Mouse (Mus musculus) heart, embryonic 14.5 days (tissue): ENCODE measurements around the gene Kif3b. TPM values are rescaled to one million over a fixed set of nuclear protein-coding genes. Genes with fewer than 3 reads are reported as not detected.

Experiments
- ATAC-seq: fragments of 200-750 bp; cut with Nextera tagmentation; 2 replicates; pipeline ENCODE4 v1.8.0; 2017; ENCODE audit warnings: low read depth, moderate TSS enrichment; ENCODE audit not compliant: insufficient number of reproducible peaks, insufficient read depth, low FRiP score
- H3K27ac ChIP-seq, 2 experiments: fragments of 200-500 bp in 1 of 2; fragments of 300-500 bp in 1 of 2; sonication (generic) in 1 of 2; replicated peaks in 1 of 2; 2 replicates each; pipeline ENCODE4 v1.5.1; 2012 to 2014; ENCODE audit warnings: low read depth in 2 of 2, low read length in 2 of 2, control low read depth in 1 of 2, mild to moderate bottlenecking in 1 of 2, mixed read lengths in 1 of 2; ENCODE audit not compliant: control insufficient read depth in 1 of 2, insufficient read depth in 1 of 2
- H3K27me3 ChIP-seq: fragments of 300-500 bp; sonication (generic); 2 replicates; pipeline ENCODE4 v1.6.1; 2014; ENCODE audit warnings: mild to moderate bottlenecking, low read length, control low read depth; ENCODE audit not compliant: control insufficient read depth, insufficient read depth
- H3K36me3 ChIP-seq: fragments of 300-500 bp; sonication (generic); 2 replicates; pipeline ENCODE4 v1.6.1; 2014; ENCODE audit warnings: mild to moderate bottlenecking, control low read depth, low read length, mixed read lengths; ENCODE audit not compliant: control insufficient read depth, insufficient read depth
- H3K4me1 ChIP-seq, 2 experiments: fragments of 200-500 bp in 1 of 2; fragments of 300-500 bp in 1 of 2; sonication (generic) in 1 of 2; 2 replicates each; pipeline ENCODE4 v1.6.1; 2012 to 2014; ENCODE audit warnings: low read length in 2 of 2, control low read depth in 1 of 2, mixed read lengths in 1 of 2; ENCODE audit not compliant: control insufficient read depth in 2 of 2, insufficient read depth in 2 of 2
- H3K4me2 ChIP-seq: fragments of 300-500 bp; sonication (generic); 2 replicates; pipeline ENCODE4 v1.6.1; 2014; ENCODE audit warnings: mild to moderate bottlenecking, low read length
- H3K4me3 ChIP-seq, 2 experiments: fragments of 200-500 bp in 1 of 2; fragments of 300-500 bp in 1 of 2; sonication (generic) in 1 of 2; 2 replicates each; pipeline ENCODE4 v1.5.1; 2012 to 2014; ENCODE audit warnings: low read length in 2 of 2, mild to moderate bottlenecking in 2 of 2, control low read depth in 1 of 2, low read depth in 1 of 2, moderate library complexity in 1 of 2; ENCODE audit not compliant: control insufficient read depth in 1 of 2, insufficient read depth in 1 of 2
- H3K9ac ChIP-seq: fragments of 300-500 bp; sonication (generic); 2 replicates; pipeline ENCODE4 v1.6.1; 2014; ENCODE audit warnings: mild to moderate bottlenecking, low read length
- H3K9me3 ChIP-seq: fragments of 300-500 bp; sonication (generic); 2 replicates; pipeline ENCODE4 v1.6.1; 2016; ENCODE audit warnings: low read length, control low read depth; ENCODE audit not compliant: control insufficient read depth
- WGBS: fragments of 180-500 bp; shearing (Covaris S2); extraction: QIAGEN DNeasy Blood & Tissue Kit; methylation state at CpG from one replicate; pipeline ENCODE4 v1.1.7; 2014; 5-methylcytosine and 5-hydroxymethylcytosine counted together
- polyA plus RNA-seq: library from polyadenylated mRNA; unstranded; fragments of >200 nt; fragmentation: Nextera tagmentation; extraction: Ambion mirVana; gene quantifications from 2 replicates; pipeline ENCODE4 v1.2.1, GENCODE M21; 2014

The Kif3b gene
- polyA plus RNA-seq, 1 experiment from 2014 or later: 4.5 TPM

GRCm38 (mm10) chr2:153338361-153339350 is 47.4 kb downstream of the Kif3b start:
- H3K36me3 ChIP-seq: peaks cover 9% of the 10 kb centered on the region
- no peak overlapping the region for H3K27ac ChIP-seq
- no peak overlapping the region for H3K4me2 ChIP-seq
- H3K27me3 ChIP-seq: no peaks in the 10 kb centered on the region
- H3K4me3 ChIP-seq: no peak overlapping the region
- peaks cover 5 to 9% of the 10 kb centered on the region in 2 experiments for H3K4me1 ChIP-seq
- H3K9ac ChIP-seq: no peak overlapping the region
- H3K9me3 ChIP-seq: no peaks in the 10 kb centered on the region
- ATAC-seq: no peak
- WGBS: 82% methylated on average over 9 of the region's 9 CpGs

DNA sequence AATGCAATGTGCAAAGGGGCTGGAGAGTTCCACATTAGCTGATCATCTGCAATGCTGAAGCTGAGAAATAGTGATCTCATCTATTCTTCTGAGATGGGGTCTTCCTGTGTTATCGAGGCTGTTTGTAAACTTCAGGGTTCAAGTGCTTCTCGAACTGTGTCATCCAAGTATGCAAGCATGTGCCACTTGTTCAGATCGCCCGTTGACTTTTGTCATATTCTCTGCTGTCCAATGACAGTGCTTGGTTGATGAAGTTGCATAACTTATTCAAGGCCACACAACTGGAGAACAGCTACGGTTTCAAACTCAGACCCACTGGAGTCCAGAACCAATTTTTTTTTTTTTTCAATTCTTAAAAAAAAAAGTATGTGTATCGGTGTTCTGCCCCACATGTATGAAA is 51.0 kb downstream of the Kif3b start:
- no peak overlapping the region for H3K4me3 ChIP-seq

GRCm38 (mm10) chr2:153342602-153343001 is 51.4 kb downstream of the Kif3b start:
- H3K27me3 ChIP-seq: no peaks in the 10 kb centered on the region
- no peak overlapping the region for H3K4me2 ChIP-seq
- H3K27ac ChIP-seq: no peak overlapping the region
- H3K9me3 ChIP-seq: no peaks in the 10 kb centered on the region
- H3K36me3 ChIP-seq: peaks cover 13% of the 10 kb centered on the region
- ATAC-seq: no peak
- no peak overlapping the region for H3K9ac ChIP-seq
- no peak overlapping the region for H3K4me3 ChIP-seq
- WGBS: 71% methylated on average over 3 of the region's 3 CpGs
- peaks cover 4 to 9% of the 10 kb centered on the region in 2 experiments for H3K4me1 ChIP-seq

More for the DNA sequence above, 51.0 kb downstream of the Kif3b start:
- Histone ChIP-seq H3K27me3 (no peaks in the 10 kb centered on the region), H3K36me3 (peaks cover 13% of the 10 kb centered on the region), H3K4me2 (no peak overlapping the region), H3K9me3 (no peaks in the 10 kb centered on the region), H3K4me1 (peaks cover 7 to 13% of the 10 kb centered on the region in 2 experiments), H3K27ac (no peak overlapping the region), H3K9ac (no peak overlapping the region)
- 93% methylated on average over 6 of the region's 6 CpGs for WGBS
- no peak for ATAC-seq

DNA sequence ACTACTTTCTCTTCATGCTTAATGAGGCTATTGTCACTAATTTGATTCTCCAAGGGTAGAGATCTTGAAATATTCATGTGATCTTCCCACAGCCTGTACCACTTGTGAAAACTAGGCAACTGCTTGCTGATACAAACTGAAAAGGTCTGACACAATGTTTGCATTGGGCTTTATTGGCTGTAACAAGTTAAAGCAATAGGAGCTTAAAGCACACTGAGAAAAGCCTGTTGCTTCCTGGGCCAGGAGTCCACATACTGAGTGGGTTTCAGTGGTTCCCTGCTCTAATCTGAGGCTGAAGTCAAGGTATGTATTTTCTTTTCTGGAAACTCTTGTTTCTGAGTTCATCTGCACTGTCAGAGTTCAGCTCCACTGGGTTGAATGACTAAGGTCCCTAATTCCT is 52.0 kb downstream of the Kif3b start:
- H3K4me3 ChIP-seq: no peak overlapping the region
- no peaks in the 10 kb centered on the region for H3K9me3 ChIP-seq
- no peak for ATAC-seq
- no peak overlapping the region for H3K4me2 ChIP-seq
- no peak overlapping the region for H3K9ac ChIP-seq
- H3K27me3 ChIP-seq: no peaks in the 10 kb centered on the region
- peaks cover 2 to 12% of the 10 kb centered on the region in 2 experiments; a peak in 3 of 4 replicates for H3K4me1 ChIP-seq
- peaks cover 13% of the 10 kb centered on the region for H3K36me3 ChIP-seq
- H3K27ac ChIP-seq: no peak overlapping the region

DNA sequence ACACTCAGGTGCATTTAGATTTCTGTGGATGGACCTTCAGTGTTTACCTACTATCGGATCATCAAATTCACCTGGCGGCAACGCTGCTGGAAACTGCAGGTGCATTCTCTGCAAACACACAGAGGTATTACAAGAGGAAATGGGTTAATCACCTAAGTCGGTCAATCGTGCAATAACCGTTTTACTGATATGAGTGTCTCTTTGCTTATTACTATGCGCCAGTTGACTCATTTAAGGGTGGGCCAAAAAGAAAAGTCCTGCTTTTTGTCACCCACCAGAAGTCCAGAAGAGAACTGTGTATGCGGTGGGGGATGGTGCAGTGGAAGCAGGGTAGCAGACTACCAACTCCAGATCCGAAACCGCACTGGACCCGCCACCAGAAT is 53.8 kb downstream of the Kif3b start:
- peak overlapping the region; percentile 77 to 86 for H3K4me3 ChIP-seq
- peaks cover 4 to 26% of the 10 kb centered on the region in 2 experiments for H3K4me1 ChIP-seq
- peak overlapping the region; percentile 81 to 100 for H3K27ac ChIP-seq
- H3K27me3 ChIP-seq: no peaks in the 10 kb centered on the region
- no peak for ATAC-seq
- 7% methylated on average over 11 of the region's 11 CpGs for WGBS
- H3K36me3 ChIP-seq: peaks cover 13% of the 10 kb centered on the region
- H3K9ac ChIP-seq: peak overlapping the region; percentile 82
- H3K9me3 ChIP-seq: no peaks in the 10 kb centered on the region
- peak overlapping the region; percentile 68 for H3K4me2 ChIP-seq

- under 1% methylated on average over 70 of the region's 79 CpGs for WGBS
Measured at GRCm38 (mm10) chr2:153345454-153346220, 54.4 kb downstream of the Kif3b start, which contains the start of gene Asxl1. TSS of gene Asxl1 (plus strand) at chr2:153345829.

More at GRCm38 (mm10) chr2:153345454-153346220, 54.4 kb downstream of the Kif3b start, which contains the start of gene Asxl1:
- H3K27ac ChIP-seq: peak within 1 kb of the TSS; percentile 99 to 100
- H3K9me3 ChIP-seq: no peaks in the 10 kb centered on the region
- peak within 1 kb of the TSS; percentile 99 for H3K9ac ChIP-seq
- peak within 1 kb of the TSS; percentile 86 to 96 for H3K4me3 ChIP-seq
- H3K36me3 ChIP-seq: peaks cover 13% of the 10 kb centered on the region
- no peaks in the 10 kb centered on the region for H3K27me3 ChIP-seq
- H3K4me1 ChIP-seq: peaks cover 6 to 32% of the 10 kb centered on the region in 2 experiments
- peak within 1 kb of the TSS; percentile 75 for H3K4me2 ChIP-seq
- ATAC-seq: peak; percentile 95
